Mouse (Mus musculus) T-helper 17 cell (primary cell): Measurements from ENCODE around the gene H2-M5.
"Not testable (repeated sequence)": the region's sequence is repeated elsewhere in the genome, so short reads cannot be mapped to it uniquely, and the experiment has no call there.

Source experiments
- in situ Hi-C, 2 experiments: fragments of 300-600 bp; cut with MboI, MseI; formaldehyde crosslinking; loops; 1 replicate in 1 of 2; 2 replicates in 1 of 2; pipeline ENCODE4 v1.15.1; 2025; ENCODE audit warnings: high pct_unique_total_duplicates in 2 of 2

Gene H2-M5

GRCm38 (mm10) chr17:36989437-36989836 lies at the start of gene H2-M5:
H2-M5 (minus strand) TSS chr17:36989537.
- in situ Hi-C loops = no loop called here

DNA sequence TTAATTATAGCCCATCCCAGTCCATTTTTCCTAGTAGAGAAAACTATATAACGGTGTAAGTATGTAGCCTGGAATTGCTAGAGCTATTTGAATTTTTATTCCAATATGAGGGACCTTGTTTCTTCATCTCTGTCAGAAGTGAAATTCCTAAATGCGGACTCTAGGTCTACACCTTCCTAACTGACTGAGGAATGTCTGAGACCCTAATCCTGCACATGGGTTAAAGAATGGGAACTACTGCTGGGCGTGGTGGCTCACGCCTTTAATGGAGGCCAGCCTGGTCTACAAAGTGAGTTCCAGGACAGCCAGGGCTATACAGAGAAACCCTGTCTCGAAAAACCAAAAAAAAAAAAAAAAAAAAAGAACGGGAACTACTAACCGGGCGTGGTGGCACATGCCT lies 39.8 kb upstream of the H2-M5 start:
- in situ Hi-C loops = loop anchor here in 1 of 2 experiments (5.0 kb wide), 1 partner anchor 77 kb away; the partner anchor contains the start of gene Ppp1r11

- in situ Hi-C loops = loop anchor here in 1 of 2 experiments (5.0 kb wide), 1 partner anchor 76 kb away; the partner anchor contains the start of gene Ppp1r11
Observed at GRCm38 (mm10) chr17:37028683-37029120, 39.4 kb upstream of the H2-M5 start.

DNA sequence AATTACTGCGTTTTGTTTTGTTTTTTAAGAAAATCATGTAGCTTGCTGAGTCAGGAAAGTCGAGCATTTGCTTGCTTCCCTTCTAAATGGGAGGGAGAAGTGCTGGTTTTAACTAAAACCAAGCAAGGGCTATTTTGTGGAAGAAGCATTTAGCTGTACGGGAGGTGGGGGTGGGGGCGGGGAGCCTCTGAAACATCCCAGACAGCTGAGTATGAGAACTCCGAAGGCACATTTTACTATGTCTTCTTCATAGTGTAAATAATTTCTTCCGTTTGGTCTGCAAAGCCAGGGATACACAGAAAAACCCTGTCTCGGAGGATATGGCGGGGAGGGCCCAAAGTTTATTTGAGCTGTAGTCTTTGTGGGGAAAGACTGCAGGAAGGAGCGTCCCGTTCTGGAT lies 38.9 kb upstream of the H2-M5 start:
- in situ Hi-C loops = loop anchor here in 1 of 2 experiments (5.0 kb wide), 1 partner anchor 76 kb away; the partner anchor contains the start of gene Ppp1r11

- in situ Hi-C loops = loop anchor here in 1 of 2 experiments (5.0 kb wide), 1 partner anchor 75 kb away; the partner anchor contains the start of gene Ppp1r11
Observed at GRCm38 (mm10) chr17:37027486-37027885, 38.1 kb upstream of the H2-M5 start.

DNA sequence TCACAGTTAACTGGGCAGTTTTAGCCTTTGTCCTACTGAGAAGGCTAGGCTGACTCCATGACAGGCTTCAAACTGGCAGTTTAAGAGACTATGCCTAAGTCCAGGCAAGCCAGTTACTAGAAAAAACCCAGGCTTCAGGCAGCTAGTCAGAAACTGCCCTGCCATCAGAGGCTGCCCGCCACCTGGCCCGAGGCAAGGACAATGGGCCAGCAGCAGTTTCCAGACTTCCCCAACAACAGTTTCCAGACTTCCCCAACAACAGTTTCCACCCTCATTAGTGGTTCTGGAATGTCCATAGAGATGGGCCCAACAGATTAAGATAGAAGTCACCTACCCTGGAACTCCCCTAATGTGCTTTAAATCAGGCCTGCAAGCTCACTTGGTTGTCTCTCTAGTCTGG lies 37.1 kb upstream of the H2-M5 start:
- in situ Hi-C loops = loop anchor here in 1 of 2 experiments (5.0 kb wide), 1 partner anchor 74 kb away; the partner anchor contains the start of gene Ppp1r11

- in situ Hi-C loops = no loop called here
Observed at GRCm38 (mm10) chr17:37022628-37023576, 33.6 kb upstream of the H2-M5 start, which contains the start of gene Mog. Mog (minus strand) TSS chr17:37023398.

DNA sequence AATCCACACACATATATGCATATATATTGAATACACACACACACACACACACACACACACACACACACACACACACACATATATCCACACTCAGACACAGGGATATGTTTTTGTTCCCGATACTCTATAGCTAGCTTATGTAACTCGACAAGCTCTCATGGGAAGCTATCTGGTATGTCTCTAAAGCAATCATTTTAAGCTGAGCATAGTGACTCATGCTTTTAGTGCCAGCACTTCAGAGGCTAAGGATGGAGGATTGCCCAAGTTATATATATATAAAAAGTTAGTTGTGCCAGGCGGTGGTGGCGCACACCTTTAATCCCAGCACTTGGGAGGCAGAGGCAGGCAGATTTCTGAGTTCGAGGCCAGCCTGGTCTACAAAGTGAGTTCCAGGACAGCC lies 29.9 kb upstream of the H2-M5 start:
- in situ Hi-C loops = not testable (repeated sequence)

- in situ Hi-C loops = no loop called here
Observed at GRCm38 (mm10) chr17:37018328-37018727, 29.0 kb upstream of the H2-M5 start.

GRCm38 (mm10) chr17:37016333-37016732 lies 27.0 kb upstream of the H2-M5 start:
- in situ Hi-C loops = no loop called here

GRCm38 (mm10) chr17:37012141-37012540 lies 22.8 kb upstream of the H2-M5 start:
- in situ Hi-C loops = no loop called here

- in situ Hi-C loops = no loop called here
Observed at GRCm38 (mm10) chr17:37011719-37012118, 22.4 kb upstream of the H2-M5 start.

- in situ Hi-C loops = no loop called here
Observed at GRCm38 (mm10) chr17:37009460-37010042, 20.2 kb upstream of the H2-M5 start.

GRCm38 (mm10) chr17:37008161-37008560 lies 18.8 kb upstream of the H2-M5 start:
- in situ Hi-C loops = no loop called here

GRCm38 (mm10) chr17:37003366-37003765 lies 14.0 kb upstream of the H2-M5 start:
- in situ Hi-C loops = no loop called here

GRCm38 (mm10) chr17:37002364-37003330 lies 13.3 kb upstream of the H2-M5 start:
- in situ Hi-C loops = no loop called here

GRCm38 (mm10) chr17:37000863-37001262 lies 11.5 kb upstream of the H2-M5 start, which contains the start of gene Zfp57:
Zfp57 (plus strand) TSS chr17:37001163.
- in situ Hi-C loops = no loop called here

- in situ Hi-C loops = no loop called here
Observed at GRCm38 (mm10) chr17:36998477-36998876, 9.1 kb upstream of the H2-M5 start.

DNA sequence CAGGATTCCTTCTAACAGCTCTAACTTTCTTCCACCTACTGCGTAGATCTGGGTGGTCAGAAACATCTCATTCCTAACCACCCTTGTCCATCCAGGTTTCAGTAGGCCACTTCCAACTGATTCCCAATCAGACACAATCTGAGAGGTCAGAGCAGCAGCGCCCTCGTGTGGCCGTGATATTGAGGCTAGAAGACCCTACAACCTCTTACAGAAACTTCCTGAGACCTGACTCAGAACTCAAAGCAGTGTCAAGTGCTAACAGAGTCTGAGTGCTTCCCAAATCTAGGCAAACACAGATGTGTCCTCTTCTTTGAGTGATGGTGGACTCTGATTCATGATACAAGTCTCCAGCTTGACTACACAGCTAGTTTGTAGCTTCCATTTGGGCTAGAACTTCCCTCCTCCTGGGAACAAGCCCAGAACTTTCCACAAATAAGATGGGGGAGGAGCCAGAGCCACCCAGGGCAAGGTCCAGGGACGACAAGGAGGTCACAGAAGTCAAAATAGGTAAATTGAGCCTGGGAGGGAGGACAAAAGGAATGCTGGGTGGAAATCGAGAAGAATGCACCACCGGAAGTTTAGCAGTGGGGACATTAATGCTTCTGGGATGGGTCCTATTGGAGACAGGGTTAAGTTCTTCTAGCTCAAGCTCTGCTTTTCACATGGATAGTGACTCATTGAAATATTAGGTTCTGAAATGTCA lies 7.8 kb upstream of the H2-M5 start:
- in situ Hi-C loops = no loop called here

DNA sequence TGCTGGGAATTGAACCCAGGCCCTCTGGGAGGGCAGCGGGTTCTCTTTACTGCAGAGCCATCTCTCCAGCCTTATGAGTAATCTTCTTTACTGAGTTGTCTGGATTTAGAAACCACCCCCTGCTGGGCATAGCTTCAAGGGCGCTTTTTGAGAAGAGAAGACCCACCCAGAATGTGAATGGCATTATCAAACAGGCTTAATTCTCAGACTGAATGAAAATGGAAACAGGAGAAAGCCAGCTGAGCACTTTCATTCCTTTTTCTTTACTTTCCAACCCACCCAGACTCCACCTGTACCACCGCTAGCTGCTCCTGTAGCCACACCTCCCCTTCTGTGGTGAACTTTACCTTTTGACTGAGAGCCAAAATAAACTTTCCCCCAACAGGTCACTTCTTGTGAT lies 6.1 kb upstream of the H2-M5 start:
- in situ Hi-C loops = no loop called here
